Mouse (Mus musculus): Measurements from ENCODE around the gene Olfr322. TPM values are rescaled to one million over a fixed set of nuclear protein-coding genes. Genes with fewer than 3 reads are reported as not detected.
"Not testable (repeated sequence)": the region's sequence is repeated elsewhere in the genome, so short reads cannot be mapped to it uniquely, and the experiment has no call there.

Olfr322 gene
- polyA plus RNA-seq, 1 experiment: 0.07 TPM

DNA sequence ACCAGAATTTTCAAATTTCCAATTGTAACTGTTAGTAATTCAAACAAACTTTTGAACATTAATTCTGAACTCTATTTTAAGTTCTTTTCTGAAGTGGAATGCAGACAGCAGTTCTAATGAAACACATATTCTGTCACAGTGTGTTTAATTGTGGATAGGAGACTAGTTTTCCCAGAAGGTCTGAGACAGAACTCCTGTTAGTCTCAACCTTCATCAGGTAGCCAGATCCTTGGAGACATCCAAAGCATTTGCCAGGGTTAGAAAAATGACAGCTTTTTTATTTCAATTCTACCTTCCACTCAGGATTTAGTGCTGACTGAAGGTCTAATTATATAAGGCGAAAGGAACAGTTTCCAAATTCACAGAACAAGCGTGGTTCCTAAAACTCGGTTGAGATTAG is 40.3 kb downstream of the Olfr322 start, which contains the start of gene Olfr319:
Gene Olfr319, plus strand, starts transcription at position 301 of the 400 bp plus-strand sequence.
- H3K4me1 ChIP-seq (replicated peaks; ENCODE audit: control insufficient read depth, insufficient read depth, low read length): no peaks in the 10 kb centered on the region
- no peaks in the 10 kb centered on the region for H3K36me3 ChIP-seq (ENCODE audit: control insufficient read depth, insufficient read depth, low read length)
- H3K4me3 ChIP-seq (ENCODE audit: control insufficient read depth, insufficient read depth, low read length): no peak within 1 kb of the TSS
- no peaks in the 10 kb centered on the region for H3K27me3 ChIP-seq (ENCODE audit: control insufficient read depth, insufficient read depth, low read length)
- WGBS: 91% methylated on average over 3 of the region's 3 CpGs
- TF ChIP-seq POLR2A (IDR thresholded peaks at IDR 0.05; ENCODE audit: control insufficient read depth, extremely low read depth, insufficient read depth, low read length, poor library complexity) (no peak), CTCF (IDR thresholded peaks at IDR 0.05; ENCODE audit: borderline replicate concordance, control insufficient read depth, extremely low read depth, insufficient read depth, low read length, poor library complexity) (no peak)
- DNase-seq: no peak
- H3K27ac ChIP-seq (ENCODE audit: control insufficient read depth, insufficient read depth, low read length): no peak within 1 kb of the TSS

DNA sequence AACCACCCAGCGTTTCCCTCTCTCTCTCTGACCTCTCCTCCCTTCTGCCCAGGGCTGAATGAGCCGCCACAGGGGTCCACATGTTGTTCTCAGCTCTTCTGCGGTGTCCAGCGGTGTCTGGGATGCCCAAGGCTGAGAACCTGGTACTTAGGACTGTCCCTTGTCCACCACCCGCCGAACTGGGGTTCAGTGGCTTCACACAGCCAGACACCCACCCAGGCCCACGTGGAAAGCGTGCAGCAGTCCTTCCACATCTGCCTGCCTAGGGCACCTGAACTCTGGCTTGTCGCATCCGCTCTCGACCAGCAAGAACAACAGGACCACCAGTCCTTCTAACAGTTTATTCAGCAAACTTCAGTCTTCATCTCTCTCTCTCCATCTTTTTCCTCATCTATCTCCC is 50.5 kb downstream of the Olfr322 start:
- 84% methylated on average over 11 of the region's 11 CpGs for WGBS

GRCm38 (mm10) chr11:58717723-58718122 is 59.1 kb downstream of the Olfr322 start:
- H3K27me3 ChIP-seq (ENCODE audit: control insufficient read depth, insufficient read depth, low read length); H3K27ac ChIP-seq (ENCODE audit: control insufficient read depth, insufficient read depth, low read length); H3K4me3 ChIP-seq (ENCODE audit: control insufficient read depth, insufficient read depth, low read length); H3K4me1 ChIP-seq (replicated peaks; ENCODE audit: control insufficient read depth, insufficient read depth, low read length); DNase-seq; H3K36me3 ChIP-seq (ENCODE audit: control insufficient read depth, insufficient read depth, low read length): not testable (repeated sequence)
- 93% methylated on average over 7 of the region's 7 CpGs for WGBS

More for the DNA sequence above, 50.5 kb downstream of the Olfr322 start:
- DNase-seq: no peak
- no peak overlapping the region for H3K4me3 ChIP-seq (ENCODE audit: control insufficient read depth, insufficient read depth, low read length)
- no peaks in the 10 kb centered on the region for H3K27me3 ChIP-seq (ENCODE audit: control insufficient read depth, insufficient read depth, low read length)
- no peak overlapping the region for H3K27ac ChIP-seq (ENCODE audit: control insufficient read depth, insufficient read depth, low read length)
- no peak for TF ChIP-seq CTCF (IDR thresholded peaks at IDR 0.05; ENCODE audit: borderline replicate concordance, control insufficient read depth, extremely low read depth, insufficient read depth, low read length, poor library complexity)
- no peak for TF ChIP-seq POLR2A (IDR thresholded peaks at IDR 0.05; ENCODE audit: control insufficient read depth, extremely low read depth, insufficient read depth, low read length, poor library complexity)
- H3K36me3 ChIP-seq (ENCODE audit: control insufficient read depth, insufficient read depth, low read length): no peaks in the 10 kb centered on the region
- H3K4me1 ChIP-seq (replicated peaks; ENCODE audit: control insufficient read depth, insufficient read depth, low read length): no peaks in the 10 kb centered on the region; the same call in 1 of the 2 replicates

Other genes starting within 250 kb of the Olfr322 start
- 0.77 and 0.92 TPM in 2 replicates for gene 1810065E05Rik, start 237.7 kb upstream of the Olfr322 start, polyA plus RNA-seq (2012; rRNA removed)
- 0.36 and 0.42 TPM in 2 replicates for gene Gm12253, start 226.2 kb upstream of the Olfr322 start, polyA plus RNA-seq (2012; rRNA removed)
- gene Lypd9, start 205.9 kb upstream of the Olfr322 start, polyA plus RNA-seq (2012; rRNA removed): not detected in 2 replicates
- gene Olfr30, start 196.5 kb upstream of the Olfr322 start, polyA plus RNA-seq (2012; rRNA removed): 0.05 TPM in 1 of 2 replicates, not detected in the other
- gene Olfr332, start 166.2 kb upstream of the Olfr322 start, polyA plus RNA-seq (2012; rRNA removed): 0.03 TPM in 1 of 2 replicates, not detected in the other
- gene Olfr331, start 156.2 kb upstream of the Olfr322 start, polyA plus RNA-seq (2012; rRNA removed): not detected in 2 replicates
- 0.29 and 0.50 TPM in 2 replicates for gene Olfr330, start 123.9 kb upstream of the Olfr322 start, polyA plus RNA-seq (2012; rRNA removed)
- gene Olfr329-ps, start 112.4 kb upstream of the Olfr322 start, polyA plus RNA-seq (2012; rRNA removed): 0.11 and 0.51 TPM in 2 replicates
- 0.10 TPM in 1 of 2 replicates, not detected in the other for gene Olfr328, start 103.1 kb upstream of the Olfr322 start, polyA plus RNA-seq (2012; rRNA removed)
- gene Olfr224, start 88.2 kb upstream of the Olfr322 start, polyA plus RNA-seq (2012; rRNA removed): 0.27 and 0.69 TPM in 2 replicates
- gene Olfr325, start 81.1 kb upstream of the Olfr322 start, polyA plus RNA-seq (2012; rRNA removed): 0.32 TPM in 1 of 2 replicates, not detected in the other
- not detected in 2 replicates for gene Olfr324, start 63.7 kb upstream of the Olfr322 start, polyA plus RNA-seq (2012; rRNA removed)
- 3.7 and 5.3 TPM in 2 replicates for gene 2210407C18Rik, start 42.7 kb upstream of the Olfr322 start, polyA plus RNA-seq (2012; rRNA removed)
- gene Olfr323, start 28.3 kb upstream of the Olfr322 start, polyA plus RNA-seq (2012; rRNA removed): 0.58 TPM in 1 of 2 replicates, not detected in the other
- 0.59 and 0.75 TPM in 2 replicates for gene Trim58, start 18.3 kb upstream of the Olfr322 start, polyA plus RNA-seq (2012; rRNA removed)
- not detected in 2 replicates for gene Olfr320, start 22.3 kb downstream of the Olfr322 start, polyA plus RNA-seq (2012; rRNA removed)
- gene Olfr319, start 40.4 kb downstream of the Olfr322 start, polyA plus RNA-seq (2012; rRNA removed): not detected in 2 replicates
- not detected in 2 replicates for gene Olfr318, start 65.2 kb downstream of the Olfr322 start, polyA plus RNA-seq (2012; rRNA removed)
- not detected in 2 replicates for gene Olfr317, start 80.4 kb downstream of the Olfr322 start, polyA plus RNA-seq (2012; rRNA removed)
- 0.19 TPM in 1 of 2 replicates, not detected in the other for gene Olfr316, start 94.0 kb downstream of the Olfr322 start, polyA plus RNA-seq (2012; rRNA removed)
- 1.4 and 1.5 TPM in 2 replicates for gene Olfr315, start 114.4 kb downstream of the Olfr322 start, polyA plus RNA-seq (2012; rRNA removed)
- gene Olfr314, start 124.2 kb downstream of the Olfr322 start, polyA plus RNA-seq (2012; rRNA removed): 0.08 TPM in 1 of 2 replicates, not detected in the other
- 0.59 and 0.82 TPM in 2 replicates for gene Fam183b, start 143.2 kb downstream of the Olfr322 start, polyA plus RNA-seq (2012; rRNA removed)
- gene Olfr313, start 156.2 kb downstream of the Olfr322 start, polyA plus RNA-seq (2012; rRNA removed): not detected in 2 replicates
- gene Olfr312, start 170.5 kb downstream of the Olfr322 start, polyA plus RNA-seq (2012; rRNA removed): not detected in 2 replicates
- not detected in 2 replicates for gene Olfr311, start 180.5 kb downstream of the Olfr322 start, polyA plus RNA-seq (2012; rRNA removed)
- gene Gm12258, start 188.4 kb downstream of the Olfr322 start, polyA plus RNA-seq (2012; rRNA removed): 17.4 and 18.9 TPM in 2 replicates
- 10.4 and 15.4 TPM in 2 replicates for gene 2810021J22Rik, start 208.4 kb downstream of the Olfr322 start, polyA plus RNA-seq (2012; rRNA removed)
- gene Zfp39, start 245.4 kb downstream of the Olfr322 start, polyA plus RNA-seq (2012; rRNA removed): 2.7 and 3.9 TPM in 2 replicates

All from thymus, adult 2 months (tissue).